In genomic region chr9:24963290-24963689, GRCm38 (mm10) we compare ENCODE assay signal across 24 mouse cellular contexts.
DNase-seq lines count a peak whose midpoint lies in the region; ATAC-seq and TF ChIP-seq lines count a peak whose summit lies in the region.
"Had no signal": no experiment of that assay in that cellular context is flagged by ENCODE, and none has a peak within 500 bp of the region (broad histone marks: within the 10 kb centered on the region; RNA-seq: fewer than 3 reads in every experiment).

No protein-coding gene starts in this region.

- no peaks in the 10 kb centered on the region for H3K9me3 ChIP-seq in heart, embryonic 11.5 days (replicated peaks; ENCODE audit: control insufficient read depth, low read length)
- no peaks in the 10 kb centered on the region for H3K9me3 ChIP-seq in heart, embryonic 13.5 days
- no peaks in the 10 kb centered on the region for H3K9me3 ChIP-seq in heart, embryonic 15.5 days (replicated peaks)
- no peaks in the 10 kb centered on the region for H3K9me3 ChIP-seq in heart, postnatal 0 days (replicated peaks; ENCODE audit: control insufficient read depth, low read length)
- H3K9me3 ChIP-seq: embryonic facial prominence, embryonic 13.5 days; embryonic facial prominence, embryonic 15.5 days; forebrain, embryonic 10.5 days; forebrain, embryonic 12.5 days had no signal

- peak overlapping the region; percentile 68 for H3K27ac ChIP-seq in heart, embryonic 11.5 days (ENCODE audit: low read depth, low read length)
- peak overlapping the region; percentile 75 for H3K27ac ChIP-seq in heart, embryonic 13.5 days (replicated peaks)
- H3K27ac ChIP-seq in heart, adult 2 months = no peak overlapping the region
- peak overlapping the region; percentile 51 for H3K27ac ChIP-seq in heart, embryonic 15.5 days
- H3K27ac ChIP-seq in heart, postnatal 0 days (ENCODE audit: low read depth) = peak overlapping the region; percentile 49
- H3K27ac ChIP-seq: embryonic facial prominence, embryonic 13.5 days; embryonic facial prominence, embryonic 15.5 days; forebrain, embryonic 10.5 days; forebrain, embryonic 12.5 days had no signal

- no peaks in the 10 kb centered on the region for H3K79me2 ChIP-seq in heart, adult 2 months (replicated peaks; ENCODE audit: control insufficient read depth, insufficient read depth, low read length)

- ATAC-seq in heart, embryonic 11.5 days (replicated peaks; ENCODE audit: insufficient number of reproducible peaks, low FRiP score, low TSS enrichment) = no peak
- ATAC-seq in heart, embryonic 13.5 days (ENCODE audit: extremely low read depth, insufficient number of reproducible peaks, low FRiP score, low TSS enrichment) = no peak
- ATAC-seq in heart, embryonic 15.5 days (replicated peaks; ENCODE audit: insufficient number of reproducible peaks, insufficient read depth, low FRiP score, low read depth) = 0 out of 2 replicates have a peak, but pooled peaks have one; percentile 32
- ATAC-seq in heart, postnatal 0 days (ENCODE audit: insufficient read depth, low read depth) = peak; percentile 67; the same call in 1 of the 2 replicates
- ATAC-seq: forebrain, embryonic 14.5 days had no signal

- TF ChIP-seq POLR2A in heart, adult 2 months (IDR thresholded peaks at IDR 0.05; ENCODE audit: insufficient read depth, low read depth, low read length) = no peak

- no peak overlapping the region for H3K4me3 ChIP-seq in heart, embryonic 11.5 days (ENCODE audit: low read depth, low read length)
- H3K4me3 ChIP-seq in heart, embryonic 13.5 days = no peak overlapping the region
- H3K4me3 ChIP-seq in heart, adult 2 months = no peak overlapping the region
- no peak overlapping the region for H3K4me3 ChIP-seq in heart, embryonic 15.5 days
- no peak overlapping the region for H3K4me3 ChIP-seq in heart, postnatal 0 days (ENCODE audit: low read depth, low read length)
- H3K4me3 ChIP-seq: embryonic facial prominence, embryonic 13.5 days; embryonic facial prominence, embryonic 15.5 days; erythroblast, embryonic 14.5 days; forebrain, embryonic 10.5 days; forebrain, embryonic 12.5 days had no signal

- no peak overlapping the region for H3K4me2 ChIP-seq in heart, embryonic 11.5 days
- H3K4me2 ChIP-seq in heart, embryonic 13.5 days = no peak overlapping the region
- no peak overlapping the region for H3K4me2 ChIP-seq in heart, embryonic 15.5 days
- H3K4me2 ChIP-seq in heart, postnatal 0 days (ENCODE audit: low read depth, low read length) = no peak overlapping the region
- H3K4me2 ChIP-seq: embryonic facial prominence, embryonic 13.5 days; embryonic facial prominence, embryonic 15.5 days; forebrain, embryonic 12.5 days had no signal

- peaks cover 13% of the 10 kb centered on the region for H3K4me1 ChIP-seq in heart, embryonic 11.5 days (ENCODE audit: control insufficient read depth, insufficient read depth, low read length)
- peaks cover 46% of the 10 kb centered on the region for H3K4me1 ChIP-seq in heart, embryonic 13.5 days
- H3K4me1 ChIP-seq in heart, adult 2 months (ENCODE audit: control insufficient read depth, insufficient read depth, low read length) = no peaks in the 10 kb centered on the region
- H3K4me1 ChIP-seq in heart, embryonic 15.5 days (replicated peaks) = peaks cover 16% of the 10 kb centered on the region
- peaks cover 21% of the 10 kb centered on the region for H3K4me1 ChIP-seq in heart, postnatal 0 days (ENCODE audit: control insufficient read depth, insufficient read depth)
- H3K4me1 ChIP-seq: embryonic facial prominence, embryonic 13.5 days; embryonic facial prominence, embryonic 15.5 days; forebrain, embryonic 12.5 days had no signal

- 31% methylated on average over 1 of the region's 1 CpGs for WGBS in heart, embryonic 11.5 days (ENCODE audit: insufficient replicate concordance)
- WGBS in heart, embryonic 13.5 days = 7% methylated on average over 1 of the region's 1 CpGs
- WGBS in heart, adult 2 months = 33% methylated on average over 1 of the region's 1 CpGs
- 14% methylated on average over 1 of the region's 1 CpGs for WGBS in heart, embryonic 15.5 days
- 20% methylated on average over 1 of the region's 1 CpGs for WGBS in heart, postnatal 0 days

- no peak for TF ChIP-seq CTCF in heart, adult 2 months (IDR thresholded peaks at IDR 0.05)
- TF ChIP-seq CTCF in heart, postnatal 0 days (IDR thresholded peaks at IDR 0.05; ENCODE audit: low read depth) = no peak

- intact Hi-C loops in heart, adult 2 months (cut with DNase I) = no loop called here

- no peak overlapping the region for H3K9ac ChIP-seq in heart, embryonic 11.5 days (ENCODE audit: low read depth, low read length)
- no peak overlapping the region for H3K9ac ChIP-seq in heart, embryonic 13.5 days
- H3K9ac ChIP-seq in heart, adult 2 months (ENCODE audit: low read depth, low read length) = no peak overlapping the region
- no peak overlapping the region for H3K9ac ChIP-seq in heart, embryonic 15.5 days
- H3K9ac ChIP-seq in heart, postnatal 0 days (replicated peaks; ENCODE audit: low read depth, low read length) = no peak overlapping the region
- H3K9ac ChIP-seq: embryonic facial prominence, embryonic 13.5 days; embryonic facial prominence, embryonic 15.5 days; forebrain, embryonic 12.5 days had no signal

- DNase-seq in heart, adult 18-20 months = no peak
- DNase-seq in heart, adult 2 months = no peak
- no peak for DNase-seq in heart, adult 8-10 months (ENCODE audit: low spot score)
- peak; percentile 63 for DNase-seq in heart, postnatal 0 days (ENCODE audit: low spot score)
- DNase-seq in heart, adult 11 months = no peak
- DNase-seq: adrenal gland, adult 2 months; adrenal gland, postnatal 10 days; adrenal gland, postnatal 25 days; cerebellum, adult 11 months; cerebellum, adult 18-20 months; cerebellum, adult 8-10 months; cerebellum, adult 9-11 months; cerebellum, postnatal 14 days; cerebellum, postnatal 36 days; embryo, embryonic 11 days had no signal

- no peaks in the 10 kb centered on the region for H3K36me3 ChIP-seq in heart, embryonic 11.5 days (ENCODE audit: control insufficient read depth, insufficient read depth, low read length)
- H3K36me3 ChIP-seq in heart, embryonic 13.5 days = no peaks in the 10 kb centered on the region
- H3K36me3 ChIP-seq in heart, adult 2 months (ENCODE audit: control insufficient read depth, insufficient read depth, low read length) = no peaks in the 10 kb centered on the region
- no peaks in the 10 kb centered on the region for H3K36me3 ChIP-seq in heart, embryonic 15.5 days
- no peaks in the 10 kb centered on the region for H3K36me3 ChIP-seq in heart, postnatal 0 days (replicated peaks; ENCODE audit: control insufficient read depth, insufficient read depth, low read length)
- H3K36me3 ChIP-seq: embryonic facial prominence, embryonic 13.5 days; embryonic facial prominence, embryonic 15.5 days; forebrain, embryonic 10.5 days; forebrain, embryonic 12.5 days had no signal

- no peaks in the 10 kb centered on the region for H3K27me3 ChIP-seq in heart, embryonic 11.5 days (ENCODE audit: control insufficient read depth, insufficient read depth, low read length)
- no peaks in the 10 kb centered on the region for H3K27me3 ChIP-seq in heart, embryonic 13.5 days (replicated peaks)
- no peaks in the 10 kb centered on the region for H3K27me3 ChIP-seq in heart, adult 2 months (ENCODE audit: control insufficient read depth, insufficient read depth, low read length)
- no peaks in the 10 kb centered on the region for H3K27me3 ChIP-seq in heart, embryonic 15.5 days
- no peaks in the 10 kb centered on the region for H3K27me3 ChIP-seq in heart, postnatal 0 days (ENCODE audit: control insufficient read depth, insufficient read depth, low read length)
- H3K27me3 ChIP-seq: embryonic facial prominence, embryonic 13.5 days; embryonic facial prominence, embryonic 15.5 days had no signal

- TF ChIP-seq EP300 in heart, adult 2 months (IDR thresholded peaks at IDR 0.05; ENCODE audit: insufficient read depth, low read depth, low read length) = no peak
- no peak for TF ChIP-seq EP300 in heart, postnatal 0 days (IDR thresholded peaks at IDR 0.05; ENCODE audit: low read depth)

Comparison
In these comparisons a context has a peak if more than half of its experiments do, and no peak if none do; other contexts are left out.
1. ATAC-seq: peak in heart, embryonic 15.5 days (single experiment) and heart, postnatal 0 days (single experiment); none in heart, embryonic 11.5 days (single experiment) and heart, embryonic 13.5 days (single experiment).